Comparison of ENCODE assay signal across 30 mouse cellular contexts in genomic region chr5:74861297-74861696, GRCm38 (mm10).
DNase-seq lines count a peak whose midpoint lies in the region; ATAC-seq lines count a peak whose summit lies in the region.
"Had no signal": no experiment of that assay in that cellular context is flagged by ENCODE, and none has a peak within 500 bp of the region (broad histone marks: within the 10 kb centered on the region; RNA-seq: fewer than 3 reads in every experiment).

No protein-coding gene starts in this region.

- H3K4me1 ChIP-seq in hindbrain, embryonic 16.5 days (ENCODE audit: control insufficient read depth, insufficient read depth, low read depth, low read length): no peaks in the 10 kb centered on the region
- peaks cover 2% of the 10 kb centered on the region; the same call in 1 of the 2 replicates for H3K4me1 ChIP-seq in hindbrain, embryonic 13.5 days (replicated peaks)
- H3K4me1 ChIP-seq in lung, embryonic 15.5 days: 0 out of 2 replicates have a peak, but pooled peaks cover 9% of the 10 kb centered on the region
- no peaks in the 10 kb centered on the region for H3K4me1 ChIP-seq in neural tube, embryonic 13.5 days (replicated peaks)
- no peaks in the 10 kb centered on the region for H3K4me1 ChIP-seq in forebrain, embryonic 13.5 days
- H3K4me1 ChIP-seq: forebrain, embryonic 15.5 days; liver, embryonic 15.5 days; megakaryocyte, embryonic 14.5 days; midbrain, embryonic 12.5 days had no signal

- H3K9ac ChIP-seq in hindbrain, embryonic 16.5 days (ENCODE audit: low read depth, low read length): no peak overlapping the region
- no peak overlapping the region for H3K9ac ChIP-seq in hindbrain, embryonic 13.5 days
- H3K9ac ChIP-seq in lung, embryonic 15.5 days: no peak overlapping the region
- no peak overlapping the region for H3K9ac ChIP-seq in neural tube, embryonic 13.5 days
- no peak overlapping the region for H3K9ac ChIP-seq in forebrain, embryonic 13.5 days
- H3K9ac ChIP-seq: forebrain, embryonic 15.5 days; limb, embryonic 12.5 days; liver, embryonic 15.5 days; midbrain, embryonic 12.5 days had no signal

- H3K4me2 ChIP-seq in hindbrain, embryonic 16.5 days (ENCODE audit: low read length): no peak overlapping the region
- H3K4me2 ChIP-seq in hindbrain, embryonic 13.5 days: no peak overlapping the region
- H3K4me2 ChIP-seq in lung, embryonic 15.5 days: no peak overlapping the region
- H3K4me2 ChIP-seq in neural tube, embryonic 13.5 days: no peak overlapping the region
- H3K4me2 ChIP-seq in forebrain, embryonic 13.5 days: no peak overlapping the region
- H3K4me2 ChIP-seq: forebrain, embryonic 15.5 days; limb, embryonic 12.5 days; liver, embryonic 15.5 days; midbrain, embryonic 12.5 days had no signal

- no peaks in the 10 kb centered on the region for H3K9me3 ChIP-seq in hindbrain, embryonic 16.5 days (ENCODE audit: control insufficient read depth, low read length)
- H3K9me3 ChIP-seq in hindbrain, embryonic 13.5 days: no peaks in the 10 kb centered on the region
- no peaks in the 10 kb centered on the region for H3K9me3 ChIP-seq in lung, embryonic 15.5 days
- no peaks in the 10 kb centered on the region for H3K9me3 ChIP-seq in neural tube, embryonic 13.5 days
- no peaks in the 10 kb centered on the region for H3K9me3 ChIP-seq in forebrain, embryonic 13.5 days (replicated peaks)
- H3K9me3 ChIP-seq: forebrain, embryonic 15.5 days; hindbrain, embryonic 10.5 days; limb, embryonic 12.5 days; liver, embryonic 15.5 days; midbrain, embryonic 12.5 days had no signal

- DNase-seq in lung, postnatal 25 days (ENCODE audit: low spot score): no peak
- DNase-seq in neural tube, embryonic 10.5 days (ENCODE audit: extremely low spot score, low spot score): no peak
- DNase-seq: adrenal gland, adult 8-10 months; B cell, adult 2 months; cerebellum, adult 11 months; cerebellum, adult 9-10 months; cerebellum, postnatal 36 days; heart, postnatal 14 days; kidney, postnatal 25 days; lung, postnatal 4 days; right cerebral cortex, adult 18-20 months; spleen, adult 18-20 months; thymus, adult 18-20 months; thymus, postnatal 25 days had no signal

- no peaks in the 10 kb centered on the region for H3K27me3 ChIP-seq in hindbrain, embryonic 16.5 days (replicated peaks; ENCODE audit: control insufficient read depth, insufficient read depth, low read length)
- H3K27me3 ChIP-seq in hindbrain, embryonic 13.5 days: no peaks in the 10 kb centered on the region
- H3K27me3 ChIP-seq in lung, embryonic 15.5 days: no peaks in the 10 kb centered on the region; the same call in 1 of the 2 replicates
- H3K27me3 ChIP-seq in neural tube, embryonic 13.5 days: no peaks in the 10 kb centered on the region
- H3K27me3 ChIP-seq in forebrain, embryonic 13.5 days: no peaks in the 10 kb centered on the region
- H3K27me3 ChIP-seq: forebrain, embryonic 15.5 days; limb, embryonic 12.5 days; liver, embryonic 15.5 days; midbrain, embryonic 12.5 days had no signal

- ATAC-seq in hindbrain, embryonic 16.5 days: 0 out of 2 replicates have a peak, but pooled peaks have one; percentile 14
- no peak for ATAC-seq in hindbrain, embryonic 13.5 days (ENCODE audit: low FRiP score)
- ATAC-seq in lung, embryonic 15.5 days (ENCODE audit: borderline replicate concordance, extremely low read depth, low FRiP score, low TSS enrichment): peak; percentile 31; the same call in 1 of the 2 replicates
- peak; percentile 74; the same call in 1 of the 2 replicates for ATAC-seq in neural tube, embryonic 13.5 days (ENCODE audit: low read depth)
- ATAC-seq in forebrain, embryonic 13.5 days: no peak
- ATAC-seq: activated CD4-positive, CD25-positive, alpha-beta regulatory T cell, adult 4 months; forebrain, embryonic 15.5 days; intestine, postnatal 0 days had no signal

- H3K36me3 ChIP-seq in hindbrain, embryonic 16.5 days (ENCODE audit: control insufficient read depth, insufficient read depth, low read length): no peaks in the 10 kb centered on the region
- no peaks in the 10 kb centered on the region for H3K36me3 ChIP-seq in hindbrain, embryonic 13.5 days
- H3K36me3 ChIP-seq in lung, embryonic 15.5 days: no peaks in the 10 kb centered on the region
- H3K36me3 ChIP-seq in neural tube, embryonic 13.5 days: no peaks in the 10 kb centered on the region
- H3K36me3 ChIP-seq in forebrain, embryonic 13.5 days (ENCODE audit: poor library complexity, severe bottlenecking): no peaks in the 10 kb centered on the region
- H3K36me3 ChIP-seq: forebrain, embryonic 15.5 days; hindbrain, embryonic 10.5 days; limb, embryonic 12.5 days; liver, embryonic 15.5 days; midbrain, embryonic 12.5 days had no signal

- no peak overlapping the region for H3K27ac ChIP-seq in hindbrain, embryonic 16.5 days (ENCODE audit: low read depth, low read length)
- no peak overlapping the region for H3K27ac ChIP-seq in hindbrain, embryonic 13.5 days
- H3K27ac ChIP-seq in lung, embryonic 15.5 days: 0 out of 2 replicates have a peak overlapping the region, but pooled peaks have one; percentile 43
- H3K27ac ChIP-seq in neural tube, embryonic 13.5 days (replicated peaks): no peak overlapping the region
- H3K27ac ChIP-seq in forebrain, embryonic 13.5 days: no peak overlapping the region
- H3K27ac ChIP-seq: forebrain, embryonic 15.5 days; hindbrain, embryonic 10.5 days; layer of hippocampus, adult 2 months; left cerebral cortex, adult 2 months; limb, embryonic 12.5 days; liver, embryonic 15.5 days; midbrain, embryonic 12.5 days had no signal

- no peak overlapping the region for H3K4me3 ChIP-seq in hindbrain, embryonic 16.5 days (ENCODE audit: low read length)
- H3K4me3 ChIP-seq in hindbrain, embryonic 13.5 days: no peak overlapping the region
- H3K4me3 ChIP-seq in lung, embryonic 15.5 days: no peak overlapping the region
- no peak overlapping the region for H3K4me3 ChIP-seq in neural tube, embryonic 13.5 days
- no peak overlapping the region for H3K4me3 ChIP-seq in forebrain, embryonic 13.5 days
- H3K4me3 ChIP-seq: forebrain, embryonic 15.5 days; hindbrain, embryonic 10.5 days; layer of hippocampus, adult 2 months; left cerebral cortex, adult 2 months; limb, embryonic 12.5 days; liver, embryonic 15.5 days; megakaryocyte, embryonic 14.5 days; midbrain, embryonic 12.5 days; myocyte had no signal

- WGBS in hindbrain, embryonic 16.5 days: 22% methylated on average over 2 of the region's 2 CpGs
- 29% methylated on average over 2 of the region's 2 CpGs for WGBS in hindbrain, embryonic 13.5 days
- WGBS in lung, embryonic 15.5 days: 25% methylated on average over 2 of the region's 2 CpGs
- 5% methylated on average over 2 of the region's 2 CpGs for WGBS in neural tube, embryonic 13.5 days
- 54% methylated on average over 2 of the region's 2 CpGs for WGBS in forebrain, embryonic 13.5 days

Comparison
In these comparisons a context has a peak if more than half of its experiments do, and no peak if none do; other contexts are left out.
1. ATAC-seq: peak in hindbrain, embryonic 16.5 days (single experiment), lung, embryonic 15.5 days (single experiment) and neural tube, embryonic 13.5 days (single experiment); none in hindbrain, embryonic 13.5 days (single experiment) and forebrain, embryonic 13.5 days (single experiment).